Mouse (Mus musculus) ovary, postnatal 36 days (tissue): ENCODE results near the gene Dqx1.
A peak's percentile ranks its signal among the peaks of the same experiment; 100 is the strongest.

Source experiments
- DNase-seq: peaks from one replicate; pipeline ENCODE4 v3.0.0; 2022; ENCODE audit warnings: low spot score, mixed read lengths

Gene Dqx1

GRCm38 (mm10) chr6:83057790-83058189 is at the start of gene Dqx1:
TSS of gene Dqx1 (plus strand) at chr6:83057844.
- DNase-seq, result no peak

GRCm38 (mm10) chr6:83008659-83009058 is 49.0 kb upstream of the Dqx1 start:
- no peak for DNase-seq

- DNase-seq, result no peak
These were observed 47.6 kb upstream of the Dqx1 start for GRCm38 (mm10) chr6:83010010-83010409.

- no peak for DNase-seq
These were observed 46.4 kb upstream of the Dqx1 start for GRCm38 (mm10) chr6:83011255-83011654.

- no peak for DNase-seq
These were observed 45.9 kb upstream of the Dqx1 start for GRCm38 (mm10) chr6:83011756-83012155.

- no peak for DNase-seq
These were observed 44.2 kb upstream of the Dqx1 start for GRCm38 (mm10) chr6:83013444-83013843.

- DNase-seq, result no peak
These were observed 42.9 kb upstream of the Dqx1 start for GRCm38 (mm10) chr6:83014482-83015466.

GRCm38 (mm10) chr6:83015749-83016148 is 41.9 kb upstream of the Dqx1 start:
- no peak for DNase-seq

GRCm38 (mm10) chr6:83017190-83017589 is 40.5 kb upstream of the Dqx1 start:
- DNase-seq, result peak; percentile 35

GRCm38 (mm10) chr6:83019044-83019443 is 38.6 kb upstream of the Dqx1 start:
- DNase-seq, result no peak

- no peak for DNase-seq
These were observed 37.5 kb upstream of the Dqx1 start for GRCm38 (mm10) chr6:83020121-83020520.

GRCm38 (mm10) chr6:83020836-83021593 is 36.6 kb upstream of the Dqx1 start:
- no peak for DNase-seq

- no peak for DNase-seq
These were observed 34.6 kb upstream of the Dqx1 start for GRCm38 (mm10) chr6:83023008-83023407.

GRCm38 (mm10) chr6:83023786-83024185 is 33.9 kb upstream of the Dqx1 start:
- DNase-seq, result no peak

GRCm38 (mm10) chr6:83024421-83024820 is 33.2 kb upstream of the Dqx1 start:
- DNase-seq, result no peak

GRCm38 (mm10) chr6:83025221-83025620 is 32.4 kb upstream of the Dqx1 start:
- no peak for DNase-seq

- no peak for DNase-seq
These were observed 30.4 kb upstream of the Dqx1 start for GRCm38 (mm10) chr6:83027293-83027692.

GRCm38 (mm10) chr6:83027706-83028105 is 29.9 kb upstream of the Dqx1 start:
- DNase-seq, result no peak

GRCm38 (mm10) chr6:83029777-83030176 is 27.9 kb upstream of the Dqx1 start:
- no peak for DNase-seq

- no peak for DNase-seq
These were observed 26.5 kb upstream of the Dqx1 start for GRCm38 (mm10) chr6:83031111-83031510.

GRCm38 (mm10) chr6:83031921-83032590 is 25.6 kb upstream of the Dqx1 start:
- no peak for DNase-seq

GRCm38 (mm10) chr6:83032769-83033191 is 24.9 kb upstream of the Dqx1 start:
- DNase-seq, result peak; percentile 49
